Mouse (Mus musculus): ENCODE measurements around the gene Olfr190. TPM values are rescaled to one million over a fixed set of nuclear protein-coding genes. Genes with fewer than 3 reads are reported as not detected.

Olfr190 gene
- polyA plus RNA-seq, 1 experiment from 2014 or later, result not detected

- Histone ChIP-seq H3K36me3 (no peaks in the 10 kb centered on the region), H3K4me3 (no peak within 1 kb of the TSS), H3K4me1 (no peaks in the 10 kb centered on the region), H3K27ac (replicated peaks) (no peak within 1 kb of the TSS), H3K27me3 (ENCODE audit: low read depth, poor library complexity, severe bottlenecking) (no peaks in the 10 kb centered on the region), H3K9me3 (replicated peaks) (no peaks in the 10 kb centered on the region)
- no peak for DNase-seq (ENCODE audit: low spot score)
- 92% methylated on average over 7 of the region's 7 CpGs for WGBS
These were observed 38.1 kb downstream of the Olfr190 start, which contains the start of gene Olfr187 for GRCm38 (mm10) chr16:59039710-59040109. Olfr187 (minus strand) TSS chr16:59039767.

GRCm38 (mm10) chr16:59030191-59030590 lies 47.6 kb downstream of the Olfr190 start, which contains the start of gene Olfr186:
Olfr186 (minus strand) TSS chr16:59030291.
- Histone ChIP-seq H3K4me3 (no peak within 1 kb of the TSS), H3K27me3 (ENCODE audit: low read depth, poor library complexity, severe bottlenecking) (no peaks in the 10 kb centered on the region), H3K27ac (replicated peaks) (no peak within 1 kb of the TSS), H3K36me3 (no peaks in the 10 kb centered on the region), H3K9me3 (replicated peaks) (no peaks in the 10 kb centered on the region), H3K4me1 (no peaks in the 10 kb centered on the region)
- DNase-seq (ENCODE audit: low spot score), result no peak
- WGBS, result 93% methylated on average over 4 of the region's 4 CpGs

Other genes with a start within 250 kb of the Olfr190 start
- not detected in 2 replicates for gene Olfr177, start 203.2 kb downstream of the Olfr190 start, polyA plus RNA-seq (2016; fragmentation: Nextera tagmentation; extraction: Ambion mirVana)
- not detected in 2 replicates for gene Olfr178, start 185.9 kb downstream of the Olfr190 start, polyA plus RNA-seq (2016; fragmentation: Nextera tagmentation; extraction: Ambion mirVana)
- gene Olfr181, start 149.2 kb downstream of the Olfr190 start, polyA plus RNA-seq (2016; fragmentation: Nextera tagmentation; extraction: Ambion mirVana), result not detected in 2 replicates
- not detected in 2 replicates for gene Olfr180, start 148.6 kb downstream of the Olfr190 start, polyA plus RNA-seq (2016; fragmentation: Nextera tagmentation; extraction: Ambion mirVana)
- gene Olfr183, start 82.6 kb downstream of the Olfr190 start, polyA plus RNA-seq (2016; fragmentation: Nextera tagmentation; extraction: Ambion mirVana), result not detected in 2 replicates
- not detected in 2 replicates for gene Olfr186, start 47.7 kb downstream of the Olfr190 start, polyA plus RNA-seq (2016; fragmentation: Nextera tagmentation; extraction: Ambion mirVana)
- gene Olfr187, start 38.2 kb downstream of the Olfr190 start, polyA plus RNA-seq (2016; fragmentation: Nextera tagmentation; extraction: Ambion mirVana), result not detected in 2 replicates
- not detected in 2 replicates for gene Olfr191, start 11.8 kb upstream of the Olfr190 start, polyA plus RNA-seq (2016; fragmentation: Nextera tagmentation; extraction: Ambion mirVana)
- not detected in 2 replicates for gene Olfr193, start 33.9 kb upstream of the Olfr190 start, polyA plus RNA-seq (2016; fragmentation: Nextera tagmentation; extraction: Ambion mirVana)
- not detected in 2 replicates for gene Olfr194, start 43.1 kb upstream of the Olfr190 start, polyA plus RNA-seq (2016; fragmentation: Nextera tagmentation; extraction: Ambion mirVana)
- gene Olfr195, start 69.0 kb upstream of the Olfr190 start, polyA plus RNA-seq (2016; fragmentation: Nextera tagmentation; extraction: Ambion mirVana), result not detected in 2 replicates
- gene Olfr196, start 92.4 kb upstream of the Olfr190 start, polyA plus RNA-seq (2016; fragmentation: Nextera tagmentation; extraction: Ambion mirVana), result not detected in 2 replicates
- not detected in 2 replicates for gene Olfr198, start 125.5 kb upstream of the Olfr190 start, polyA plus RNA-seq (2016; fragmentation: Nextera tagmentation; extraction: Ambion mirVana)
- gene Olfr199, start 141.8 kb upstream of the Olfr190 start, polyA plus RNA-seq (2016; fragmentation: Nextera tagmentation; extraction: Ambion mirVana), result not detected in 2 replicates
- gene Olfr201, start 194.6 kb upstream of the Olfr190 start, polyA plus RNA-seq (2016; fragmentation: Nextera tagmentation; extraction: Ambion mirVana), result 0.09 TPM in 1 of 2 replicates, not detected in the other
- not detected in 2 replicates for gene Olfr202, start 208.8 kb upstream of the Olfr190 start, polyA plus RNA-seq (2016; fragmentation: Nextera tagmentation; extraction: Ambion mirVana)
- not detected in 2 replicates for gene Olfr203, start 220.9 kb upstream of the Olfr190 start, polyA plus RNA-seq (2016; fragmentation: Nextera tagmentation; extraction: Ambion mirVana)
- not detected in 2 replicates for gene Olfr204, start 240.2 kb upstream of the Olfr190 start, polyA plus RNA-seq (2016; fragmentation: Nextera tagmentation; extraction: Ambion mirVana)

All from midbrain, embryonic 10.5 days (tissue).